Mouse (Mus musculus): ENCODE results near the gene Tmem239.
A peak's percentile ranks its signal among the peaks of the same experiment; 100 is the strongest.

- TF ChIP-seq CTCF (IDR thresholded peaks at IDR 0.05; ENCODE audit: control insufficient read depth, insufficient read depth, insufficient read length), result no peak
- peak; percentile 58 for TF ChIP-seq MAX (IDR thresholded peaks at IDR 0.05)
- peak; percentile 99 for TF ChIP-seq USF1 (IDR thresholded peaks at IDR 0.05; ENCODE audit: low read depth)
- TF ChIP-seq CEBPB (IDR thresholded peaks at IDR 0.05; ENCODE audit: low read depth), result no peak
- no peak for TF ChIP-seq MYOD1 (IDR thresholded peaks at IDR 0.05; ENCODE audit: control insufficient read depth, insufficient read length, low read depth)
- no peak for TF ChIP-seq MYOG (IDR thresholded peaks at IDR 0.05; ENCODE audit: control insufficient read depth, extremely low read depth, insufficient read length)
Measured at GRCm38 (mm10) chr2:130424126-130424853, 18.0 kb downstream of the Tmem239 start, which contains the start of the genes Vps16 and Pced1a.
